Mouse (Mus musculus) myocyte (in vitro differentiated cells): ENCODE results near the gene Cdk19. TPM values are rescaled to one million over a fixed set of nuclear protein-coding genes. Genes with fewer than 3 reads are reported as not detected.
A peak's percentile ranks its signal among the peaks of the same experiment; 100 is the strongest.

Experiments used
- H3K27me3 ChIP-seq: one replicate; pipeline ENCODE4 v1.6.1; 2011; ENCODE audit not compliant: control insufficient read depth, insufficient read depth, insufficient read length
- H3K36me3 ChIP-seq: one replicate; pipeline ENCODE4 v1.6.1; 2011; ENCODE audit not compliant: control insufficient read depth, insufficient read depth
- H3K4me2 ChIP-seq: one replicate; pipeline ENCODE4 v1.6.1; 2011; ENCODE audit warnings: low read depth, control low read depth
- H3K4me3 ChIP-seq: one replicate; pipeline ENCODE4 v1.5.1; 2011; ENCODE audit warnings: mild to moderate bottlenecking, control low read depth, moderate library complexity
- H3K79me2 ChIP-seq: one replicate; pipeline ENCODE4 v1.6.1; 2011; ENCODE audit not compliant: control insufficient read depth, insufficient read depth
- H3ac ChIP-seq: one replicate; pipeline ENCODE4 v1.6.1; 2011; ENCODE audit not compliant: control insufficient read depth, insufficient read length
- CEBPB ChIP-seq: IDR thresholded peaks from 2 replicates; pipeline ENCODE4 v1.6.1; 2011; ENCODE audit warnings: mild to moderate bottlenecking, moderate library complexity; ENCODE audit not compliant: poor library complexity, insufficient read depth, severe bottlenecking
- E2F4 ChIP-seq: IDR thresholded peaks from one replicate; pipeline ENCODE4 v1.6.1; 2011; ENCODE audit warnings: mild to moderate bottlenecking, control low read depth, moderate library complexity; ENCODE audit not compliant: insufficient read depth
- MAX ChIP-seq: IDR thresholded peaks from one replicate; pipeline ENCODE4 v1.6.1; 2011; ENCODE audit warnings: low read depth, mild to moderate bottlenecking, control low read depth
- MYOD1 ChIP-seq, 3 experiments: IDR thresholded peaks; one replicate each; pipeline ENCODE4 v1.6.1; 2011; ENCODE audit warnings: control low read depth in 2 of 3, low read depth in 2 of 3, mild to moderate bottlenecking in 2 of 3, moderate library complexity in 1 of 3; ENCODE audit not compliant: insufficient read length in 2 of 3, control insufficient read depth in 1 of 3
- MYOG ChIP-seq, 3 experiments: IDR thresholded peaks; one replicate each; pipeline ENCODE4 v1.6.1; 2011; ENCODE audit warnings: control low read depth in 2 of 3, low read depth in 2 of 3, mild to moderate bottlenecking in 2 of 3; ENCODE audit not compliant: insufficient read length in 2 of 3, control insufficient read depth in 1 of 3, insufficient read depth in 1 of 3
- POLR2A ChIP-seq: IDR thresholded peaks from one replicate; pipeline ENCODE4 v1.6.1; 2011; ENCODE audit warnings: low read depth, mild to moderate bottlenecking, control low read depth, moderate library complexity; ENCODE audit not compliant: insufficient read length
- POLR2AphosphoS2 ChIP-seq: IDR thresholded peaks from one replicate; pipeline ENCODE4 v1.6.1; 2011; ENCODE audit warnings: low read depth, control low read depth; ENCODE audit not compliant: insufficient read length
- REST ChIP-seq: IDR thresholded peaks from one replicate; pipeline ENCODE4 v1.6.1; 2011; ENCODE audit warnings: mild to moderate bottlenecking, control low read depth, moderate library complexity; ENCODE audit not compliant: insufficient read depth, insufficient read length
- SRF ChIP-seq: IDR thresholded peaks from one replicate; pipeline ENCODE4 v1.6.1; 2011; ENCODE audit warnings: low read depth; ENCODE audit not compliant: control insufficient read depth, insufficient read length
- TCF12 ChIP-seq: IDR thresholded peaks from one replicate; pipeline ENCODE4 v1.6.1; 2011; ENCODE audit warnings: mild to moderate bottlenecking, control low read depth; ENCODE audit not compliant: poor library complexity, insufficient read depth, severe bottlenecking
- TCF3 ChIP-seq: IDR thresholded peaks from one replicate; pipeline ENCODE4 v1.6.1; 2011; ENCODE audit warnings: low read depth, control low read depth; ENCODE audit not compliant: insufficient read length
- USF1 ChIP-seq: IDR thresholded peaks from one replicate; pipeline ENCODE4 v1.6.1; 2011; ENCODE audit warnings: low read depth, mild to moderate bottlenecking, control low read depth, moderate library complexity
- polyA plus RNA-seq: library from polyadenylated mRNA; unstranded; fragments of >200 nt; fragmentation: generic; extraction: Trizol; gene quantifications from one replicate; pipeline ENCODE4 v1.2.1, GENCODE M21; 2012; ENCODE audit warnings: missing spikeins

Gene Cdk19
- polyA plus RNA-seq, 1 experiment, result 5.3 TPM

GRCm38 (mm10) chr10:40479621-40480193, 140.3 kb downstream of the Cdk19 start:
- Histone ChIP-seq H3K27me3 (no peaks in the 10 kb centered on the region), H3K4me2 (no peak overlapping the region), H3K4me3 (no peak overlapping the region), H3K79me2 (no peaks in the 10 kb centered on the region), H3ac (no peak overlapping the region), H3K36me3 (no peaks in the 10 kb centered on the region)
- no peak for TF ChIP-seq USF1

- no peak for TF ChIP-seq POLR2AphosphoS2
- no peak for TF ChIP-seq MYOG (IDR thresholded peaks at IDR 0.05; ENCODE audit: control insufficient read depth in 1 of 3, insufficient read depth in 1 of 3, insufficient read length in 2 of 3, low read depth in 2 of 3)
- TF ChIP-seq TCF12, result no peak
- TF ChIP-seq REST, result no peak
- no peak for TF ChIP-seq E2F4
- TF ChIP-seq USF1, result no peak
- no peak for TF ChIP-seq POLR2A
- TF ChIP-seq MYOD1 (IDR thresholded peaks at IDR 0.05; ENCODE audit: control insufficient read depth in 1 of 3, insufficient read length in 2 of 3, low read depth in 2 of 3), result no peak
- TF ChIP-seq SRF, result no peak
- no peak for TF ChIP-seq CEBPB
- TF ChIP-seq MAX, result no peak
- TF ChIP-seq TCF3, result no peak
- no peaks in the 10 kb centered on the region for H3K36me3 ChIP-seq
- H3K4me3 ChIP-seq, result no peak overlapping the region
- H3K4me2 ChIP-seq, result no peak overlapping the region
- H3K27me3 ChIP-seq, result no peaks in the 10 kb centered on the region
- no peak overlapping the region for H3ac ChIP-seq
- H3K79me2 ChIP-seq, result no peaks in the 10 kb centered on the region
Observed at GRCm38 (mm10) chr10:40481534-40481933, 142.2 kb downstream of the Cdk19 start.

GRCm38 (mm10) chr10:40482285-40482684, 142.9 kb downstream of the Cdk19 start:
- no peaks in the 10 kb centered on the region for H3K27me3 ChIP-seq
- H3ac ChIP-seq, result no peak overlapping the region
- H3K4me2 ChIP-seq, result no peak overlapping the region
- no peak for TF ChIP-seq CEBPB
- no peak for TF ChIP-seq POLR2AphosphoS2
- TF ChIP-seq SRF, result no peak
- TF ChIP-seq MAX, result no peak
- no peak for TF ChIP-seq TCF12
- TF ChIP-seq POLR2A, result no peak
- TF ChIP-seq MYOD1 (IDR thresholded peaks at IDR 0.05; ENCODE audit: control insufficient read depth in 1 of 3, insufficient read length in 2 of 3, low read depth in 2 of 3), result no peak
- H3K79me2 ChIP-seq, result no peaks in the 10 kb centered on the region
- H3K4me3 ChIP-seq, result no peak overlapping the region
- no peaks in the 10 kb centered on the region for H3K36me3 ChIP-seq

DNA sequence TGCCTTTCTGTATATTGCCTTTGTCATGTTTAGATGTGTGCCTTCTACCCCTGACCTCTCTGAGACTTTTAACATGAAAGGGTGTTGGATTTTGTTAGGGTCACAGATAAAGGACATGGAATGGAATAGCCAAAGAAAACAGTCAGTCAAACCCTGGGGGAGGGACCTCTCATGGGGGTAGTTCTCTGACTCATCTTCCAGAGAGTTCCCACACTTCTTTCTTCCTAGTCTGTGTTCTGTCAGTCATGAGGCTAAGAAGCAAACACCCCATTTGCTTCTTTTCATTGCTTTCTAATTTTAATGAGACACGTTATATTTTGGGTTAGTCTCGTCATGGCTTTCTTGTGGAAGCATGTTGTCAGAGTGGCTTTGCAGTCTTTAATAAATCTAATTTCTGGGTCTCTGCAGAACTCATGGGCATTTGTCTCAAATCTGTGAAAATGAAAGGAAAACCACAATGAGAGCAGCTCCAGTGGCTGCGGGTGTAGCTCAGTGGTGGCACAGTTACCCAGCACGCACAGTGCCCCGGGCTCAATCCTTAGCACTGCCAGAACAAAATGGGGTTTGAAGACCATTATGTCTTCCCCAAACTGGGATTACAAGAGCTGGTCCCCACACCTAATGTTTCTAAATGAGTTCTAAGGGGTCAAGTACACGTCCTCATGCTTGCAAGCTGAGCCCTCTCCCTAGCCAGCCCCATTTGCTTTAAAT, 149.9 kb downstream of the Cdk19 start:
- Histone ChIP-seq H3K4me3 (no peak overlapping the region), H3K4me2 (peak overlapping the region; percentile 37), H3ac (no peak overlapping the region), H3K36me3 (no peaks in the 10 kb centered on the region), H3K27me3 (no peaks in the 10 kb centered on the region), H3K79me2 (no peaks in the 10 kb centered on the region)
- TF ChIP-seq SRF (no peak), CEBPB (no peak), MAX (no peak), E2F4 (no peak), USF1 (no peak), POLR2AphosphoS2 (no peak), POLR2A (no peak), TCF3 (no peak), REST (no peak), MYOG (IDR thresholded peaks at IDR 0.05; ENCODE audit: control insufficient read depth in 1 of 3, insufficient read depth in 1 of 3, insufficient read length in 2 of 3, low read depth in 2 of 3) (no peak), TCF12 (no peak), MYOD1 (IDR thresholded peaks at IDR 0.05; ENCODE audit: control insufficient read depth in 1 of 3, insufficient read length in 2 of 3, low read depth in 2 of 3) (no peak)

GRCm38 (mm10) chr10:40491131-40491530, 151.8 kb downstream of the Cdk19 start:
- H3K27me3 ChIP-seq, result no peaks in the 10 kb centered on the region
- H3K4me2 ChIP-seq, result no peak overlapping the region
- H3ac ChIP-seq, result no peak overlapping the region
- H3K4me3 ChIP-seq, result no peak overlapping the region
- no peaks in the 10 kb centered on the region for H3K36me3 ChIP-seq
- no peaks in the 10 kb centered on the region for H3K79me2 ChIP-seq
- TF ChIP-seq E2F4 (no peak), POLR2A (no peak), REST (no peak), POLR2AphosphoS2 (no peak), MYOD1 (IDR thresholded peaks at IDR 0.05; ENCODE audit: control insufficient read depth in 1 of 3, insufficient read length in 2 of 3, low read depth in 2 of 3) (no peak), MAX (no peak), TCF12 (no peak), CEBPB (no peak), MYOG (IDR thresholded peaks at IDR 0.05; ENCODE audit: control insufficient read depth in 1 of 3, insufficient read depth in 1 of 3, insufficient read length in 2 of 3, low read depth in 2 of 3) (no peak), SRF (no peak), USF1 (no peak), TCF3 (no peak)
